In the genomic region with DNA sequence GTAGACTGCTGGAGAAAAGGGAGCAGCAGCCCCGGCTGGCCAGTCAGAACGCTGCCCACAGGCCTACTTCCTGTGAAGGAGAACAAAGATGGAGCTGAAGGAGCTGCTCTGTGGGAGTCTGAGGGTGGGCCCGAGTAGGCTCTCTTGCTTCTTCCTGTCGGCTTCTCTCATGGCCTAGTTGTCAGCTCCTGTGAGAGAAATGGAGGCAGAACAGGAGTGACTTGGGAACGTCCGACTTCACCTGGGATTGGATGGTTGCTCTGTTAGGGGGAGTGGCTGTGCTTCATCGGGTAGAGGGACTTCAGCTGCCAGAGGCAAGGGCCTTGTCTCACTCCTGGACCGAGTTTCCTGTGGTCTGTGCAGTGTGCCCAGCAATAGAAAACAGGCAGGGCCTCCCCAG, we compare ENCODE assay signal across 26 mouse cellular contexts. TPM values are rescaled to one million over a fixed set of nuclear protein-coding genes. Genes with fewer than 3 reads are reported as not detected.
DNase-seq lines count a peak whose midpoint lies in the region; ATAC-seq and TF ChIP-seq lines count a peak whose summit lies in the region.
"Had no signal": no experiment of that assay in that cellular context is flagged by ENCODE, and none has a peak within 500 bp of the region (broad histone marks: within the 10 kb centered on the region; RNA-seq: fewer than 3 reads in every experiment).

No protein-coding gene starts in this region.

- TF ChIP-seq CTCF in heart, adult 2 months (IDR thresholded peaks at IDR 0.05) = no peak
- no peak for TF ChIP-seq CTCF in E14TG2a.4 (conservative IDR thresholded peaks at IDR 0.05; ENCODE audit: low read length)
- TF ChIP-seq CTCF in ES-Bruce4 (IDR thresholded peaks at IDR 0.05; ENCODE audit: low read depth, low read length) = no peak
- no peak for TF ChIP-seq CTCF in layer of hippocampus, adult 2 months (conservative IDR thresholded peaks at IDR 0.05)

- no peaks in the 10 kb centered on the region for H3K36me3 ChIP-seq in heart, embryonic 16.5 days (ENCODE audit: control insufficient read depth, insufficient read depth)
- no peaks in the 10 kb centered on the region for H3K36me3 ChIP-seq in heart, adult 2 months (ENCODE audit: control insufficient read depth, insufficient read depth, low read length)
- H3K36me3 ChIP-seq in E14TG2a.4 (ENCODE audit: insufficient read depth, low read length) (no peaks in the 10 kb centered on the region), ES-Bruce4 (ENCODE audit: control insufficient read depth, insufficient read depth, low read length, poor library complexity, severe bottlenecking) (no peaks in the 10 kb centered on the region)
- H3K36me3 ChIP-seq: embryonic facial prominence, embryonic 12.5 days; forebrain, embryonic 12.5 days; heart, embryonic 15.5 days; hindbrain, embryonic 15.5 days had no signal

- intact Hi-C loops in heart, adult 2 months (cut with DNase I) = no loop called here

- H3K4me3 ChIP-seq in heart, embryonic 16.5 days (ENCODE audit: low read length) = no peak overlapping the region
- H3K4me3 ChIP-seq in heart, adult 2 months = no peak overlapping the region
- H3K4me3 ChIP-seq in E14TG2a.4 (replicated peaks; ENCODE audit: low read length) (peak overlapping the region; percentile 76), ES-Bruce4 (ENCODE audit: low read depth, low read length) (peak overlapping the region; percentile 42)
- H3K4me3 ChIP-seq in layer of hippocampus, adult 2 months = no peak overlapping the region
- H3K4me3 ChIP-seq: embryonic facial prominence, embryonic 12.5 days; forebrain, embryonic 12.5 days; heart, embryonic 15.5 days; hindbrain, embryonic 15.5 days had no signal

- H3K9ac ChIP-seq in heart, embryonic 16.5 days (ENCODE audit: low read length) = no peak overlapping the region
- no peak overlapping the region for H3K9ac ChIP-seq in heart, adult 2 months (ENCODE audit: low read depth, low read length)
- peak overlapping the region; percentile 35 for H3K9ac ChIP-seq in ES-Bruce4 (ENCODE audit: low read depth, poor library complexity, severe bottlenecking)
- H3K9ac ChIP-seq: embryonic facial prominence, embryonic 12.5 days; forebrain, embryonic 12.5 days; heart, embryonic 15.5 days; hindbrain, embryonic 15.5 days had no signal

- no peak overlapping the region for H3K27ac ChIP-seq in heart, embryonic 16.5 days (ENCODE audit: low read length)
- no peak overlapping the region for H3K27ac ChIP-seq in heart, adult 2 months
- H3K27ac ChIP-seq in ES-Bruce4 (ENCODE audit: insufficient read depth, low read length) = peak overlapping the region; percentile 60
- no peak overlapping the region for H3K27ac ChIP-seq in layer of hippocampus, adult 2 months
- H3K27ac ChIP-seq: embryonic facial prominence, embryonic 12.5 days; forebrain, embryonic 12.5 days; heart, embryonic 15.5 days; hindbrain, embryonic 15.5 days had no signal

- no peak overlapping the region for H3K4me2 ChIP-seq in heart, embryonic 16.5 days (ENCODE audit: low read depth, low read length)
- H3K4me2 ChIP-seq: embryonic facial prominence, embryonic 12.5 days; forebrain, embryonic 12.5 days; heart, embryonic 15.5 days; hindbrain, embryonic 15.5 days had no signal

- H3K9me3 ChIP-seq in heart, embryonic 16.5 days (replicated peaks; ENCODE audit: control insufficient read depth, low read length) = no peaks in the 10 kb centered on the region; the same call in 1 of the 2 replicates
- H3K9me3 ChIP-seq in E14TG2a.4 (ENCODE audit: low read length) = no peaks in the 10 kb centered on the region
- no peaks in the 10 kb centered on the region for H3K9me3 ChIP-seq in ES-Bruce4 (replicated peaks; ENCODE audit: control insufficient read depth, insufficient read depth, low read length, poor library complexity, severe bottlenecking)
- H3K9me3 ChIP-seq: embryonic facial prominence, embryonic 12.5 days; forebrain, embryonic 12.5 days; heart, embryonic 15.5 days; hindbrain, embryonic 15.5 days had no signal

- TF ChIP-seq POLR2A in heart, adult 2 months (IDR thresholded peaks at IDR 0.05; ENCODE audit: insufficient read depth, low read depth, low read length) = no peak
- no peak for TF ChIP-seq POLR2A in ES-Bruce4 (IDR thresholded peaks at IDR 0.05; ENCODE audit: insufficient read depth, low read length)

- 0 out of 2 replicates have a peak, but pooled peaks have one; percentile 29 for ATAC-seq in heart, embryonic 16.5 days (replicated peaks; ENCODE audit: extremely low read depth, insufficient read depth, low FRiP score)
- ATAC-seq: forebrain, embryonic 16.5 days; intestine, embryonic 16.5 days had no signal

- no peak for DNase-seq in heart, adult 2 months
- peak; percentile 73 for DNase-seq in ZHBTc4 (ENCODE audit: low read depth, low spot score)
- no peak for DNase-seq in kidney, postnatal 25 days
- no peak for DNase-seq in layer of hippocampus, adult 2 months (ENCODE audit: low spot score in 2 of 2)
- DNase-seq: cerebellum, adult 11 months; cerebellum, adult 8-10 months; cerebellum, postnatal 14 days; embryo, embryonic 11 days; gastrocnemius, postnatal 14 days; kidney, adult 2 months had no signal

- 0 out of 2 replicates have a peak, but pooled peaks cover 3% of the 10 kb centered on the region for H3K4me1 ChIP-seq in heart, embryonic 16.5 days (ENCODE audit: control insufficient read depth, insufficient read depth, low read length)
- no peaks in the 10 kb centered on the region for H3K4me1 ChIP-seq in heart, adult 2 months (ENCODE audit: control insufficient read depth, insufficient read depth, low read length)
- H3K4me1 ChIP-seq in E14TG2a.4 (replicated peaks; ENCODE audit: low read depth, low read length) = peaks cover 53% of the 10 kb centered on the region
- H3K4me1 ChIP-seq in ES-Bruce4 (ENCODE audit: control insufficient read depth, insufficient read depth, low read length) = peaks cover 5% of the 10 kb centered on the region
- H3K4me1 ChIP-seq: embryonic facial prominence, embryonic 12.5 days had no signal

- no peak for TF ChIP-seq EP300 in heart, adult 2 months (IDR thresholded peaks at IDR 0.05; ENCODE audit: insufficient read depth, low read depth, low read length)
- TF ChIP-seq EP300 in ES-Bruce4 (IDR thresholded peaks at IDR 0.05; ENCODE audit: insufficient read depth, low read depth, low read length) = no peak

- 53% methylated on average over 8 of the region's 8 CpGs for WGBS in heart, embryonic 16.5 days
- 53% methylated on average over 8 of the region's 8 CpGs for WGBS in heart, adult 2 months

- H3K79me2 ChIP-seq in heart, adult 2 months (replicated peaks; ENCODE audit: control insufficient read depth, insufficient read depth, low read length) = no peaks in the 10 kb centered on the region

- no peaks in the 10 kb centered on the region for H3K27me3 ChIP-seq in heart, embryonic 16.5 days (ENCODE audit: control insufficient read depth, insufficient read depth, low read length)
- H3K27me3 ChIP-seq in heart, adult 2 months (ENCODE audit: control insufficient read depth, insufficient read depth, low read length) = no peaks in the 10 kb centered on the region
- H3K27me3 ChIP-seq in E14TG2a.4 (ENCODE audit: insufficient read depth, low read length) = peaks cover 11% of the 10 kb centered on the region; the same call in 1 of the 2 replicates
- H3K27me3 ChIP-seq in ES-Bruce4 (ENCODE audit: control insufficient read depth, insufficient read depth, low read length, poor library complexity, severe bottlenecking) = no peaks in the 10 kb centered on the region
- H3K27me3 ChIP-seq: embryonic facial prominence, embryonic 12.5 days; forebrain, embryonic 12.5 days; heart, embryonic 15.5 days; hindbrain, embryonic 15.5 days had no signal

RNA-seq across cellular contexts. Expression of gene Ccdc113, which starts 14.0 kb away (rescaled TPM):
- polyA plus RNA-seq in heart, embryonic 16.5 days (2015; fragmentation: Nextera tagmentation; extraction: Ambion mirVana) = 2.6 and 3.1 TPM in 2 replicates
- not detected for total RNA-seq in heart, adult 2 months (2021)
- 0.14 TPM in 1 of 2 replicates, not detected in the other for polyA plus RNA-seq in heart, adult 2 months (2012; rRNA removed)
- 0.52 and 1.9 TPM in 2 replicates for polyA plus RNA-seq in ES-Bruce4 (2011; ENCODE audit: insufficient read depth, insufficient read length, low read depth, missing spikeins)
- 1 to 10 TPM; 1.3 to 1.5 TPM for total RNA-seq in layer of hippocampus, adult 2 months (2021)
- total RNA-seq: common myeloid progenitor, adult 5-6 weeks; gastrocnemius, adult 18-20 months; gastrocnemius, postnatal 14 days; heart, adult 8-10 months; hematopoietic stem cell, adult 5-6 weeks had no signal
- polyA plus RNA-seq: intestine, embryonic 16.5 days had no signal

RNA-seq across cellular contexts. Expression of gene Prss54, which starts 28.2 kb away (rescaled TPM):
- polyA plus RNA-seq in heart, embryonic 16.5 days (2015; fragmentation: Nextera tagmentation; extraction: Ambion mirVana) = not detected in 2 replicates
- not detected for total RNA-seq in heart, adult 2 months (2021)
- not detected in 2 replicates for polyA plus RNA-seq in heart, adult 2 months (2012; rRNA removed)
- not detected in 2 replicates for polyA plus RNA-seq in ES-Bruce4 (2011; ENCODE audit: insufficient read depth, insufficient read length, low read depth, missing spikeins)
- total RNA-seq in layer of hippocampus, adult 2 months (2021) = under 1 TPM in 1 of 2 experiments, not detected in 1; 0.42 TPM
- total RNA-seq: adrenal gland, postnatal 10 days; adrenal gland, postnatal 4 days; common myeloid progenitor, adult 5-6 weeks; gastrocnemius, adult 18-20 months; gastrocnemius, postnatal 14 days; heart, adult 8-10 months; hematopoietic stem cell, adult 5-6 weeks had no signal
- polyA plus RNA-seq: brain, embryonic 14.5 days; embryonic facial prominence, embryonic 12.5 days; forebrain, embryonic 12.5 days; forebrain, embryonic 16.5 days; heart, embryonic 15.5 days; hindbrain, embryonic 15.5 days; intestine, embryonic 16.5 days; kidney, adult 2 months had no signal

RNA-seq across cellular contexts. Expression of gene Csnk2a2, which starts 58.1 kb away (rescaled TPM):
- 6.0 and 6.1 TPM in 2 replicates for polyA plus RNA-seq in heart, embryonic 16.5 days (2015; fragmentation: Nextera tagmentation; extraction: Ambion mirVana)
- total RNA-seq in heart, adult 2 months (2021) = 10 to 100 TPM; 28.6 to 31.0 TPM
- 11.0 and 20.6 TPM in 2 replicates for polyA plus RNA-seq in heart, adult 2 months (2012; rRNA removed)
- 210 and 236 TPM in 2 replicates for polyA plus RNA-seq in ES-Bruce4 (2011; ENCODE audit: insufficient read depth, insufficient read length, low read depth, missing spikeins)
- 10 to 100 TPM; 74.6 to 81.6 TPM for total RNA-seq in layer of hippocampus, adult 2 months (2021)

Comparison
In these comparisons a context has a peak if more than half of its experiments do, and no peak if none do; other contexts are left out.
1. H3K4me3 ChIP-seq: peak in E14TG2a.4 (single experiment) and ES-Bruce4 (single experiment); none in heart, embryonic 16.5 days (single experiment), heart, adult 2 months (single experiment) and layer of hippocampus, adult 2 months (single experiment).